Mouse (Mus musculus) lung, postnatal 4 days (tissue): ENCODE results near the gene Scamp1.

Experiments
- DNase-seq, 2 experiments: peaks; one replicate each; pipeline ENCODE4 v3.0.0; 2021

Scamp1 gene

GRCm38 (mm10) chr13:94174577-94175279 lies 110.9 kb downstream of the Scamp1 start:
- DNase-seq = no peak

- DNase-seq = peak; percentile 43 to 64
These were observed 111.8 kb downstream of the Scamp1 start for GRCm38 (mm10) chr13:94173633-94174576.

- DNase-seq = peak in 1 of 2 experiments; percentile 18
These were observed 112.9 kb downstream of the Scamp1 start for GRCm38 (mm10) chr13:94172533-94173310.

- no peak for DNase-seq
These were observed 114.0 kb downstream of the Scamp1 start for GRCm38 (mm10) chr13:94171612-94172011.

- DNase-seq = no peak
These were observed 116.2 kb downstream of the Scamp1 start for GRCm38 (mm10) chr13:94169325-94169916.

GRCm38 (mm10) chr13:94168319-94168718 lies 117.3 kb downstream of the Scamp1 start:
- DNase-seq = no peak

- no peak for DNase-seq
These were observed 121.2 kb downstream of the Scamp1 start for GRCm38 (mm10) chr13:94164501-94164900.

- DNase-seq = peak in 1 of 2 experiments; percentile 9
These were observed 126.0 kb downstream of the Scamp1 start for GRCm38 (mm10) chr13:94159478-94160220.

GRCm38 (mm10) chr13:94158864-94159477 lies 126.7 kb downstream of the Scamp1 start:
- peak in 1 of 2 experiments; percentile 39 for DNase-seq

- DNase-seq = peak in 1 of 2 experiments; percentile 19
These were observed 129.8 kb downstream of the Scamp1 start for GRCm38 (mm10) chr13:94155657-94156429.

GRCm38 (mm10) chr13:94154512-94155296 lies 131.0 kb downstream of the Scamp1 start:
- peak in 1 of 2 experiments; percentile 14 for DNase-seq

GRCm38 (mm10) chr13:94153658-94154057 lies 132.0 kb downstream of the Scamp1 start:
- DNase-seq = peak in 1 of 2 experiments; percentile 1

- DNase-seq = no peak
These were observed 132.8 kb downstream of the Scamp1 start for GRCm38 (mm10) chr13:94152836-94153235.
